Mouse (Mus musculus): ENCODE results near the gene Fsd1.

GRCm38 (mm10) chr17:56030919-56031318, 44.6 kb downstream of the Fsd1 start:
- TF ChIP-seq ZMIZ1 (IDR thresholded peaks at IDR 0.05; ENCODE audit: low read depth, low read length) (no peak), POLR2A (IDR thresholded peaks at IDR 0.05; ENCODE audit: low read depth, low read length) (no peak), TBP (conservative IDR thresholded peaks at IDR 0.05; ENCODE audit: low read depth, low read length) (no peak), CTCF (conservative IDR thresholded peaks at IDR 0.05 in 1 of 2, IDR thresholded peaks at IDR 0.05 in 1 of 2; ENCODE audit: low read depth in 2 of 2, low read length in 2 of 2) (no peak)

Measured in CH12.LX (cell line).